Mouse (Mus musculus) stomach, postnatal 0 days (tissue): ENCODE results near the gene Mical2.

Experiments
- CTCF ChIP-seq: IDR thresholded peaks from 2 replicates; pipeline ENCODE4 v1.5.1; 2016; ENCODE audit warnings: antibody characterized with exemption, low read depth, mild to moderate bottlenecking, moderate library complexity
- EP300 ChIP-seq: optimal IDR thresholded peaks from 2 replicates; pipeline ENCODE3; 2016; ENCODE audit warnings: antibody characterized with exemption

DNA sequence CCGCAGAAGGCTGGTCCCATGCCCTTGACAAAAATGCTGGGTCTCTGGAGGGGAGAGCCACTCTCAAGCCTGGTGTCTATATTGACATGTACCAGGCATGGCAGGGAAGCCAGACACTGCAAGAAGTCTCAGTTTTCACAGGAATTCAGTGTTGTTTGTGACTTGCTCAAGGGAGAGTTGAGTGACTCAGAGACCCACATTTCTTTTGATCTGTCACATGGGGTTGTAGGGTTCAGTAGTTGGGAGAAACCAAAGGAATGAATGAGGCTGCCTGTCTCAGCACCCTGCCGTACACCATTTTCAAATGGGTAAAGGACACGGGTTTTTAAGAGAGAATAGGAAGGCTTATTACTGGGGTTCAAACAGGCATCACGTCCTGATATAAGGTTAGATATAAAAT lies 33.6 kb downstream of the Mical2 start:
- TF ChIP-seq EP300, result no peak
- TF ChIP-seq CTCF, result no peak
